In the genomic region with DNA sequence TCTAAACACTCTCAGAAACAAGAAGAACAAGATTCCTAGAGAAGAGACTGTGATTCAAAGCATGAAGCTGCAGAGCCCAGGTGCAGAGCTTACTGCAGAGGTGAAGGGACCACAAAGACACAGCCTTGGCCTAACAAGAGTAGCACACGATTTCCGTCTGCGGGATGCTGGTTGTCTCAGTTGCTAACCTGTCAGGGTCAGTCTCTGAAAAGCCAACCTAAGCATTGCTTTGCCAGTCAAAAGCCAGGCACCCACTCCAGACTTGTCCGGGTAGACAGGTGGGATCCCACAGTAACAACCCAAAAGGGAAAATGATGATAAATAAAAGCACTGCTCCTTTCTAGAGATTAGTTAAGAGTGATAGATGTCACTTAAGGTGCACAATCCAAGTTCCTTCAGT, we compare ENCODE assay signal across 17 mouse cellular contexts.
"Had no signal": no experiment of that assay in that cellular context is flagged by ENCODE, and none has a peak within 500 bp of the region (broad histone marks: within the 10 kb centered on the region; RNA-seq: fewer than 3 reads in every experiment).

No protein-coding gene starts in this region.

- H3K9ac ChIP-seq: liver, embryonic 13.5 days; midbrain, embryonic 12.5 days; midbrain, embryonic 15.5 days; neural tube, embryonic 13.5 days; stomach, embryonic 15.5 days had no signal

- ATAC-seq: midbrain, embryonic 15.5 days had no signal

- H3K27me3 ChIP-seq: liver, embryonic 13.5 days; midbrain, embryonic 12.5 days; midbrain, embryonic 15.5 days; neural tube, embryonic 13.5 days; stomach, embryonic 15.5 days had no signal

- H3K27ac ChIP-seq: left cerebral cortex, adult 2 months; liver, embryonic 13.5 days; midbrain, embryonic 12.5 days; midbrain, embryonic 15.5 days; neural tube, embryonic 13.5 days; stomach, embryonic 15.5 days had no signal

- H3K4me3 ChIP-seq: left cerebral cortex, adult 2 months; liver, embryonic 13.5 days; midbrain, embryonic 12.5 days; midbrain, embryonic 15.5 days; myocyte; neural tube, embryonic 13.5 days; stomach, embryonic 15.5 days had no signal

- H3K9me3 ChIP-seq: liver, embryonic 13.5 days; midbrain, embryonic 12.5 days; midbrain, embryonic 15.5 days; neural tube, embryonic 13.5 days; stomach, embryonic 15.5 days had no signal

- H3K4me2 ChIP-seq: liver, embryonic 13.5 days; midbrain, embryonic 12.5 days; midbrain, embryonic 15.5 days; neural tube, embryonic 13.5 days; stomach, embryonic 15.5 days had no signal

- H3K36me3 ChIP-seq: midbrain, embryonic 15.5 days; stomach, embryonic 15.5 days had no signal

- DNase-seq: kidney, postnatal 10 days; layer of hippocampus, postnatal 36 days; liver, embryonic 13.5 days; lung, adult 2 months; lung, postnatal 14 days; lung, postnatal 4 days; retina, postnatal 1 day; right cerebral cortex, postnatal 25 days; spleen, adult 18-20 months; thymus, adult 18-20 months; thymus, postnatal 36 days had no signal
